Comparison of ENCODE assay signal across 20 mouse cellular contexts in genomic region chr5:128412306-128412705, GRCm38 (mm10). TPM values are rescaled to one million over a fixed set of nuclear protein-coding genes. Genes with fewer than 3 reads are reported as not detected.
"Had no signal": no experiment of that assay in that cellular context is flagged by ENCODE, and none has a peak within 500 bp of the region (broad histone marks: within the 10 kb centered on the region; RNA-seq: fewer than 3 reads in every experiment).

No protein-coding gene starts in this region.

- H3K4me1 ChIP-seq: hindbrain, embryonic 15.5 days; liver, embryonic 13.5 days; midbrain, embryonic 10.5 days; neural tube, embryonic 12.5 days; neural tube, embryonic 15.5 days; stomach, embryonic 15.5 days had no signal

- DNase-seq: layer of hippocampus, postnatal 36 days; liver, embryonic 13.5 days; lung, postnatal 14 days; midbrain, embryonic 14.5 days; right cerebral cortex, adult 18-20 months; right cerebral cortex, postnatal 14 days; right cerebral cortex, postnatal 4 days; thymus, adult 18-20 months; thymus, postnatal 36 days had no signal

- H3K27ac ChIP-seq: hindbrain, embryonic 15.5 days; layer of hippocampus, adult 2 months; left cerebral cortex, adult 2 months; liver, embryonic 13.5 days; macrophage; midbrain, embryonic 10.5 days; neural tube, embryonic 12.5 days; neural tube, embryonic 15.5 days; stomach, embryonic 15.5 days had no signal

- H3K36me3 ChIP-seq: hindbrain, embryonic 15.5 days; liver, embryonic 13.5 days; midbrain, embryonic 10.5 days; neural tube, embryonic 12.5 days; neural tube, embryonic 15.5 days; stomach, embryonic 15.5 days had no signal

- ATAC-seq: intestine, postnatal 0 days had no signal

- H3K4me2 ChIP-seq: hindbrain, embryonic 15.5 days; liver, embryonic 13.5 days; neural tube, embryonic 12.5 days; neural tube, embryonic 15.5 days; stomach, embryonic 15.5 days had no signal

- H3K4me3 ChIP-seq: hindbrain, embryonic 15.5 days; layer of hippocampus, adult 2 months; left cerebral cortex, adult 2 months; liver, embryonic 13.5 days; midbrain, embryonic 10.5 days; neural tube, embryonic 12.5 days; neural tube, embryonic 15.5 days; stomach, embryonic 15.5 days had no signal

- H3K9me3 ChIP-seq: hindbrain, embryonic 15.5 days; midbrain, embryonic 10.5 days; neural tube, embryonic 12.5 days; neural tube, embryonic 15.5 days; stomach, embryonic 15.5 days had no signal

- H3K27me3 ChIP-seq: hindbrain, embryonic 15.5 days; liver, embryonic 13.5 days; neural tube, embryonic 12.5 days; neural tube, embryonic 15.5 days; stomach, embryonic 15.5 days had no signal

- H3K9ac ChIP-seq: hindbrain, embryonic 15.5 days; liver, embryonic 13.5 days; neural tube, embryonic 12.5 days; neural tube, embryonic 15.5 days; stomach, embryonic 15.5 days had no signal

RNA-seq across cellular contexts. Expression of gene Tmem132d, which starts 20.6 kb away (rescaled TPM):
- polyA plus RNA-seq: intestine, postnatal 0 days; liver, adult 2 months; liver, embryonic 16.5 days; macrophage had no signal
